Mouse (Mus musculus): Measurements from ENCODE around the gene Ubb. TPM values are rescaled to one million over a fixed set of nuclear protein-coding genes. Genes with fewer than 3 reads are reported as not detected.
A peak's percentile ranks its signal among the peaks of the same experiment; 100 is the strongest.
"Not testable (repeated sequence)": the region's sequence is repeated elsewhere in the genome, so short reads cannot be mapped to it uniquely, and the experiment has no call there.

Ubb gene
- polyA plus RNA-seq (2012; rRNA removed), result 2,301 and 2,384 TPM in 2 replicates

DNA sequence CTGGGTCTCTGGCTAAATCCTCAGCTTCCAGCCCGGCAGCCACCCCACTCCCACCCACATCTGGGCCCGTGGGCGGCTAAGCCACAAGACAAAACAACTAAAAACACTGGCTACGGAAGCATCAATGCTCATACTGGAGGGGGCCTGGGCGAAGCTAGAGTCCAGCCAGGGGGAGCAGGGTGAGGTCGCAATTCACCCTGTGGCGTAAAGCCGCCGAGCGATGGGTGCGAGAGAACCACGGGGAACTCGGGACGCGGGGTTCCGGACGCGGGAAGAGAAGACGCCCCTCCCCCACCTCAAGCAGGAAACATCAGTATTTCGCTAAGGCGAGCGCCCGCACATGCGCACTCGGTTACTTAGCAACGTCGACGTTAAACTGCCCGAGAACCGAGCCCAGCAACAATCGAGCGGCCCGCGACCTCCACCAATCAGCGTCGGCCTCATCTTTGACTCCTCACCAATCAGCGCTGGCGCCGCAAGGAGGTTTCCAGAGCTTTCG lies at the start of gene Ubb:
Ubb (plus strand) TSS at position 445 of the 499 bp plus-strand sequence.
- Histone ChIP-seq H3K4me1 (replicated peaks; ENCODE audit: control insufficient read depth, insufficient read depth, low read length) (no peaks in the 10 kb centered on the region; the same call in 1 of the 2 replicates), H3K27me3 (ENCODE audit: control insufficient read depth, insufficient read depth, low read length) (no peaks in the 10 kb centered on the region), H3K36me3 (ENCODE audit: control insufficient read depth, insufficient read depth, low read length) (peaks cover 21% of the 10 kb centered on the region), H3K27ac (ENCODE audit: control insufficient read depth, insufficient read depth, low read length) (peak within 1 kb of the TSS; percentile 85), H3K4me3 (ENCODE audit: control insufficient read depth, insufficient read depth, low read length) (peak within 1 kb of the TSS; percentile 90)
- WGBS, result under 1% methylated on average over 40 of the region's 40 CpGs
- peak; percentile 98 for DNase-seq
- TF ChIP-seq CTCF (IDR thresholded peaks at IDR 0.05; ENCODE audit: borderline replicate concordance, control insufficient read depth, extremely low read depth, insufficient read depth, low read length, poor library complexity) (no peak), POLR2A (IDR thresholded peaks at IDR 0.05; ENCODE audit: control insufficient read depth, extremely low read depth, insufficient read depth, low read length, poor library complexity) (peak; percentile 98)

DNA sequence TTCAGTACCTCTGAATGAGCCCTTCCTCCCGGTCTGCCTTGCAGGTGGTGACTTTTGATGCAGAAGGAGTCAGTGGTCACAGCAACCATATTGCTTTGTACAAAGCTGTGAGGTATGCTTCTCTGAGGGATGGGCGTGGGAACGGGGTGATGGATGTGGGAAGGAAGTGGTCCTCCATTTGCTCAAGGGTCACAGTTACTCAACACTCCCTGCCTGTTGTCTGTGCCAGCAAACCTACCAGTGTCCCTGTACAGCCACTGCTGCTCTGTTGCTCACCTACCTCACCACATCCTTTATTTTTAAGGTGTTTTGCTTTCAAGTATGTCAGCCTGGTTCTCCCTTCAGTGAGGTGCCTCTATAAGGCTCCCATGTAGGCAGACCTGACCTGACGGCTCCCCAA lies 43.3 kb upstream of the Ubb start:
- Histone ChIP-seq H3K4me1 (replicated peaks; ENCODE audit: control insufficient read depth, insufficient read depth, low read length) (peaks cover 4% of the 10 kb centered on the region), H3K27ac (ENCODE audit: control insufficient read depth, insufficient read depth, low read length) (peak overlapping the region; percentile 4; the same call in 1 of the 2 replicates), H3K27me3 (ENCODE audit: control insufficient read depth, insufficient read depth, low read length) (no peaks in the 10 kb centered on the region), H3K36me3 (ENCODE audit: control insufficient read depth, insufficient read depth, low read length) (no peaks in the 10 kb centered on the region), H3K4me3 (ENCODE audit: control insufficient read depth, insufficient read depth, low read length) (no peak overlapping the region)
- no peak for TF ChIP-seq POLR2A (IDR thresholded peaks at IDR 0.05; ENCODE audit: control insufficient read depth, extremely low read depth, insufficient read depth, low read length, poor library complexity)
- TF ChIP-seq CTCF (IDR thresholded peaks at IDR 0.05; ENCODE audit: borderline replicate concordance, control insufficient read depth, extremely low read depth, insufficient read depth, low read length, poor library complexity), result no peak
- WGBS, result 20% methylated on average over 4 of the region's 4 CpGs
- peak; percentile 7 for DNase-seq

DNA sequence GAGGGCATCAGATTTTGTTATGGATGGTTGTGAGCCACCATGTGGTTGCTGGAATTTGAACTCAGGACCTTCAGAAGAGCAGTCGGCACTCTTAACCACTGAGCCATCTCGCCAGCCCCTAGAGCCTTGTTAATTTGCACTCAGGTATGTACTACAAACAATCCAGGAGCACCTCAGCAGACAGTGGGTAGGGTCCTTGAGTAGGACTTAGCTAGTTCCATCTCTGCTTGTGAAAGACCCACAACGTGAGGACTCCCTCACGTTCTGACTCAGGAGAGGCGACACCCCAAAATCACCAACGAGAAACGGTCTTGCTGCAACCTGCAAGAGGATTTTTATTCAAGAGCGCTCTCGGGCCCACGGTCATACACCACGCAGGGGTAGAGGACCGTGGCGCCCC lies 42.6 kb upstream of the Ubb start:
- H3K4me3 ChIP-seq (ENCODE audit: control insufficient read depth, insufficient read depth, low read length); H3K27ac ChIP-seq (ENCODE audit: control insufficient read depth, insufficient read depth, low read length); H3K36me3 ChIP-seq (ENCODE audit: control insufficient read depth, insufficient read depth, low read length); H3K4me1 ChIP-seq (replicated peaks; ENCODE audit: control insufficient read depth, insufficient read depth, low read length); H3K27me3 ChIP-seq (ENCODE audit: control insufficient read depth, insufficient read depth, low read length); DNase-seq: not testable (repeated sequence)
- 98% methylated on average over 13 of the region's 13 CpGs for WGBS

DNA sequence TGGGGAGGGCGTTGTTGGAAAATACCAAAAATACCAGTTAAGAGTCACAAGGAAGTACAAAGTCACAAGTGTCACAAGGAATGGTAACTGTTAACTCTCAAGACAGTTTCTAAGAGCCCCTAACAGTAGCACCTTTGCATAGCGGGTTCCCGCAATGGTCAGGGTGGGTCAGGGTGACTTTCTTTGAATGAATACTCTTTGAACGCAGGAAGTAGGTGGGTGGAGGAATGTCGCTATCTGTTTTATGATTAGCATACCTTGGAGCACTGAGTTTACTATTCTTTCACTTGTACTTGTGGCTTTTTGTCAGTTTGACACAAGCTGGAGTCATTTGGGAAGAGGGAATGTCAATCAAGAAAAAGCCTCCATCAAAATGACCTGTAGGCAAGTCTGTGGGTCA lies 42.2 kb upstream of the Ubb start:
- H3K27me3 ChIP-seq (ENCODE audit: control insufficient read depth, insufficient read depth, low read length); H3K4me1 ChIP-seq (replicated peaks; ENCODE audit: control insufficient read depth, insufficient read depth, low read length); H3K36me3 ChIP-seq (ENCODE audit: control insufficient read depth, insufficient read depth, low read length); H3K27ac ChIP-seq (ENCODE audit: control insufficient read depth, insufficient read depth, low read length); H3K4me3 ChIP-seq (ENCODE audit: control insufficient read depth, insufficient read depth, low read length); DNase-seq: not testable (repeated sequence)
- 92% methylated on average over 5 of the region's 5 CpGs for WGBS

DNA sequence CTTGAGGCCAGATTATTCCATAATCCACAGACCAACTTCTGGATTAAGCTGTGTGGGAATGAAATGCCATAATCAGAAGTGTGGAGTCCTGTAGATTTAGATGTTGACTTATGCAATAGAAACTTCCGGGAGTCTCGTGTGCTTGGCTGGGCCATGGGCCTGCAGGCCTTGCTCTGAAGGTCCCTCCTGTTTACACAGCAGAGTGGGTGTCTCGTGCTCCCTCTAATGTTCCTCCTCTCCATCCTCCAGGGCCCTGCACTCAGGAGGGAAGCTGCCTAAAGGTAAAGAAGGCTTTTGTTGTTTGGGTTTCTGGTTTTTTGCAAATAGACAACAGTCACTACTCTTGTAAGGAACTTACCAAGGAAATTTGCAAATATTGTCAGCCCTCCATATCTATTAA lies 41.4 kb upstream of the Ubb start:
- Histone ChIP-seq H3K27me3 (ENCODE audit: control insufficient read depth, insufficient read depth, low read length) (no peaks in the 10 kb centered on the region), H3K36me3 (ENCODE audit: control insufficient read depth, insufficient read depth, low read length) (no peaks in the 10 kb centered on the region), H3K4me3 (ENCODE audit: control insufficient read depth, insufficient read depth, low read length) (no peak overlapping the region), H3K27ac (ENCODE audit: control insufficient read depth, insufficient read depth, low read length) (no peak overlapping the region), H3K4me1 (replicated peaks; ENCODE audit: control insufficient read depth, insufficient read depth, low read length) (peaks cover 4% of the 10 kb centered on the region)
- no peak for TF ChIP-seq CTCF (IDR thresholded peaks at IDR 0.05; ENCODE audit: borderline replicate concordance, control insufficient read depth, extremely low read depth, insufficient read depth, low read length, poor library complexity)
- TF ChIP-seq POLR2A (IDR thresholded peaks at IDR 0.05; ENCODE audit: control insufficient read depth, extremely low read depth, insufficient read depth, low read length, poor library complexity), result no peak
- no peak for DNase-seq
- 97% methylated on average over 3 of the region's 3 CpGs for WGBS

DNA sequence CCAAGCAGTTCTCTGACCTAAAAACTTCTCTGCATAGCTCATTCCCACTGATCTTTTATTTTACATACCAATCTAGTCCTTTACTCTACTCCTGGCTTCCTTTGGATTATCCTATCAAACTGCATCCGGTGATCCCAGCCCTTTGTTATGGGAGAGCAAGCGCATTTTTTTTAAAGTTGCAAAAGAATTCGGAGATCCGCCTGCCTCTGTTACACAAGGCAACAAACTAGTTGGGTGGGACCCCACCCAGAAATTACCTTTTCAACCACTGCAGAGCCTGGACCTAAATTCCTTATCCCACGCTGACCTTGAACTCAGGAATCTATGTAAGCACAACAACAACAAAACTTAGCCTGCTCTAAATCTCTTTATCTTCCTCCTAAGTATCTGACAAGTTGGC lies 40.0 kb upstream of the Ubb start:
- Histone ChIP-seq H3K27ac (ENCODE audit: control insufficient read depth, insufficient read depth, low read length) (no peak overlapping the region), H3K4me1 (replicated peaks; ENCODE audit: control insufficient read depth, insufficient read depth, low read length) (peaks cover 4% of the 10 kb centered on the region), H3K36me3 (ENCODE audit: control insufficient read depth, insufficient read depth, low read length) (no peaks in the 10 kb centered on the region), H3K4me3 (ENCODE audit: control insufficient read depth, insufficient read depth, low read length) (no peak overlapping the region), H3K27me3 (ENCODE audit: control insufficient read depth, insufficient read depth, low read length) (no peaks in the 10 kb centered on the region)
- WGBS, result 98% methylated on average over 5 of the region's 5 CpGs
- no peak for DNase-seq
- no peak for TF ChIP-seq CTCF (IDR thresholded peaks at IDR 0.05; ENCODE audit: borderline replicate concordance, control insufficient read depth, extremely low read depth, insufficient read depth, low read length, poor library complexity)
- no peak for TF ChIP-seq POLR2A (IDR thresholded peaks at IDR 0.05; ENCODE audit: control insufficient read depth, extremely low read depth, insufficient read depth, low read length, poor library complexity)

DNA sequence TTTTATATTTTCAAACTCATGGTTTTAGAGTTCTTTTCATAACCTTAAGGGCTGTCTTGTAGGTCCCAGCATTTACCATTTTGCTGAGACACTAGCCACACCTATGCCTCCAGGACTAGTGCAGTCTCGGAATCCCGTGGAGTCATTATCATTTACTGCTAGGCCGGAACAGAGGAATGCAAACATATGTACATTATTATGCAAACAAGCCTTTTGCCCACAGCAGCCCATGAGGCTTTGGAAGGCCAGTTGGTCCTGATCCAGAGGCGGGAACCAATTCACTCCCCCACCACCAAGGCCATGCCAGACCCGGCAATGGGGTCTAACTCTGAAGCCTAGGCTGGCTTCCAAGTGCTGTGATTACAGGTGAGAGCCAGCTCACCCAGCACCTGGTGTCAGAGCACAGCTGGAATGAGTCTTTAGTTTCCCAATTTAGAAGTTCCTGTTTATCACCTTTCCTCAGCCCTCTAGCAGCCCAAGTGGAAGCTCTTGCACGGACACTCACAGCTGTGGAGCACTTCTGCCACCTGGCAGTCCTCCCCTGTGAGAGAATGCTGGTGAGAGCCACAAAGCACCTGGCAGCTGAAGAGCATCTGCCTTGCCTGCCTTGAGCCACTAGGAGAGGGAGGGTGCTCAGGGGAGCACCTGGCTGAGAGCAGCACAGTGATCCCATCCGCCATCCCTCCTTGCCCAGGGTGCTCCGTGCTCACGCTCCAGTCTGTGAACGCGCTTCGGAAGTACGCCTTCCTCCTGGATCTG lies 39.3 kb upstream of the Ubb start:
- peaks cover 4% of the 10 kb centered on the region for H3K4me1 ChIP-seq (replicated peaks; ENCODE audit: control insufficient read depth, insufficient read depth, low read length)
- H3K27ac ChIP-seq (ENCODE audit: control insufficient read depth, insufficient read depth, low read length), result no peak overlapping the region
- no peaks in the 10 kb centered on the region for H3K36me3 ChIP-seq (ENCODE audit: control insufficient read depth, insufficient read depth, low read length)
- WGBS, result 90% methylated on average over 13 of the region's 13 CpGs
- TF ChIP-seq POLR2A (IDR thresholded peaks at IDR 0.05; ENCODE audit: control insufficient read depth, extremely low read depth, insufficient read depth, low read length, poor library complexity) (no peak), CTCF (IDR thresholded peaks at IDR 0.05; ENCODE audit: borderline replicate concordance, control insufficient read depth, extremely low read depth, insufficient read depth, low read length, poor library complexity) (no peak)
- H3K4me3 ChIP-seq (ENCODE audit: control insufficient read depth, insufficient read depth, low read length), result no peak overlapping the region
- no peaks in the 10 kb centered on the region for H3K27me3 ChIP-seq (ENCODE audit: control insufficient read depth, insufficient read depth, low read length)
- DNase-seq, result no peak
